Mouse (Mus musculus): Measurements from ENCODE around the gene Gcc2.
A peak's percentile ranks its signal among the peaks of the same experiment; 100 is the strongest.
"Not testable (repeated sequence)": the region's sequence is repeated elsewhere in the genome, so short reads cannot be mapped to it uniquely, and the experiment has no call there.

The Gcc2 gene

DNA sequence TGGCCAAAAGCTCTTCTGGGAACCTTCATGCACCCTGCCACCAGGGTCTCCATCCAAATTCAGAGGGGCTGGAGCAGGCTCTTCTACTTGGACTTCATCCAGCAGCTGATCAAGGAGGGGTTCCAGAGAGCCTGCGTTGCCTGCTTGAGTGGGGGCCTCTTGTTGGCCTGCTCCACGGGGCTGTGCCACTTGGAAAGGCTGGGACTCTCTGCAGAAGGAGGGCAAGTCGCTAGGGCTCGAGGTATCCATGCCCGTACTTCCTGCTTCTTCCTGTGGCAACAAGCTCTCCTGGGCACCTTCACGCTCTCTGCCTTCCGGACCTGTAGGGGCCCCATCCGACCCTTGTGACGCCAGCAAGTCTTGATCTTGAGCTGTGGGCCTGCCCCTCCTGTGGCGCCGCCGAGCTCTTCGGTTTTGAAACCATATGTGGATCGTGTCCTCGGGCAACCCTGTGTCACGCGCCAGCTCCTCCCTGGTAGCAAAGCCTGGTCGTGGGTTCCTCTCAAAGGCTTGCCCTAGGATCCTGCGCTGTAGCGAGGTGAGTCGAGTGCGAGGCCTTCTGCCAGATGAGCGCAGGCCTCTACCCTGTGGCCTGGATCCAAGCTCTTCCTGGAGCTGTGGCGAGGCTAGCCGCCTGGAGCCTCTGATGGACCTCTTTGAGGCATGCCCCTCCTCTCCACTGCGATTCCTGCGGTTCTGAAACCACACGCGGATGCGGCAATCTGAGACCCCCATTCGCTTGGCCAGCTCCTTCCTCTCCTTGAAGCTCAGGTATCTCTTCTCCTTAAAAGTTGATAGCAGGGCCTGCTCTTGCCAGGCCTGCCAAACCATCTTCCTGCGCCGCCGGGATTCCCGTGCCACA, 23.3 kb upstream of the Gcc2 start:
- peak; percentile 56 to 62 for DNase-seq

GRCm38 (mm10) chr10:58232641-58232969, 22.7 kb upstream of the Gcc2 start, which contains the start of gene Duxf3:
Duxf3 (minus strand) TSS chr10:58232675.
- not testable (repeated sequence) for DNase-seq

- DNase-seq, result not testable (repeated sequence)
These were observed 22.1 kb upstream of the Gcc2 start for GRCm38 (mm10) chr10:58233054-58233739.

GRCm38 (mm10) chr10:58233740-58234121, 21.6 kb upstream of the Gcc2 start:
- not testable (repeated sequence) for DNase-seq

GRCm38 (mm10) chr10:58234985-58235384, 20.3 kb upstream of the Gcc2 start:
- not testable (repeated sequence) for DNase-seq

GRCm38 (mm10) chr10:58236613-58237012, 18.7 kb upstream of the Gcc2 start, which contains the start of gene Gm4981:
Gm4981 (minus strand) TSS chr10:58236701.
- no peak for DNase-seq

DNA sequence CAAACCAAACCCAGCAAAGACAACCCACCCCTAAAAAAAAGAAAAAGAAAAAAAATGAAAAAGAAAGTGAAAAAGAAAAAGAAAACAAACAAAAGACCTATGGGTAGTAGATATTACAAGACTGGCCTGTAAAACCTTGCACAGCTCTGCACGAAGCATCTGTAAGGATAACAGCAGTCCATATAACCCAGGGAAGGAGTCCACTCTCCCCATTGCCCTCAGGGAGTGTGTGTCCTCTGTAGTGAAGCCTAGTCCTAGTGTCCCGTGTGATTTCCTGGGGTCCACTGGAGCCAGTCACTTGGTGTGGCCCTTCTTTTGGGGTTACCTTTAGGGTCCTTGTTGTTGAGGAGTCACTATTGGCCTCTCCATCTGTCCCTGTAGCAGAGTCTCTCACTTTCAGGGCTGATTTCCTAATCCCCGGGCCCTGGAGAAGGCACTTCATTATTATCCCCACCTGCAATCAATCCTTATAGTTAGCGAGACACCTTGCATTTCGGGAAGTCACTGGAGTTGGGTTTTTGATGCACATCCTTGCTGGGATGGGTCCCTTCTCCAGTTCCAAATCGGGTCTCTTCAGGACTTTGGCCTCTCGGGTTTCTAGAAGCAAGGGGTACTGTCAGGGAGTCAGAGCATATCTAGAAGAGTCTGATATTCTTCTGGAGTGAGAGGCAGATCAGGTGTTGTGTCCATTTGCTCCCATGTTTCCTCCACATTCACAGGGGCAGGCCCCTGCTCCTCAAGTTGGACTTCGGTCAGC, 16.1 kb upstream of the Gcc2 start:
- peak; percentile 31 to 38 for DNase-seq

GRCm38 (mm10) chr10:58249535-58249934, 5.8 kb upstream of the Gcc2 start:
- no peak for DNase-seq

DNA sequence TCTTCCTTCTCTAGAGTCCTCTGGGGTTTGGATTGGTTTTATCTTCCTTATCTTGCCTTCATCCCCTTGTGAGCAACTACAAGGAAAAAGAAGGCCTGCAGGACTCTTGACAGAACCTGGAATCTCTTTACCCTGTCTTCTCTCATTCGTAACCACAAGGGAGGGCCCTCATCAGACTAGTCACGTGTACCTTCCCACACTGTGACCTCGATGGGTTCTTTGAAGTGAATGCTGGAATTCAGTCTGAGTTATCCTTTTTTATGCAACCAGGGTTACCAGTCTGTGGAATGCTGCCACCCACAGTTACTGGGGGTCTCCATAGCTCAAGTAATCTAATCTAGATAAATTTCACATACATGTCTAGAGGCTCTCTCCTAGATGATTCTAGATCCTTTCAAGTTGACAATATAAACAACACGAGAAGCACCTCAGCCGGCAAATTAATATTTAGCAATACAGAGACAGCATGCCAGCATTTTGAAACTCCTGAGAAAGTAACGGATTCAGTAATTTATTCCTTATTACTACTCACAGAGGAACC, 592 bp upstream of the Gcc2 start:
- DNase-seq, result peak in 1 of 2 experiments; percentile 17

GRCm38 (mm10) chr10:58255954-58256353, 657 bp downstream of the Gcc2 start:
- no peak for DNase-seq

GRCm38 (mm10) chr10:58258466-58258865, 3.2 kb downstream of the Gcc2 start:
- DNase-seq, result no peak

DNA sequence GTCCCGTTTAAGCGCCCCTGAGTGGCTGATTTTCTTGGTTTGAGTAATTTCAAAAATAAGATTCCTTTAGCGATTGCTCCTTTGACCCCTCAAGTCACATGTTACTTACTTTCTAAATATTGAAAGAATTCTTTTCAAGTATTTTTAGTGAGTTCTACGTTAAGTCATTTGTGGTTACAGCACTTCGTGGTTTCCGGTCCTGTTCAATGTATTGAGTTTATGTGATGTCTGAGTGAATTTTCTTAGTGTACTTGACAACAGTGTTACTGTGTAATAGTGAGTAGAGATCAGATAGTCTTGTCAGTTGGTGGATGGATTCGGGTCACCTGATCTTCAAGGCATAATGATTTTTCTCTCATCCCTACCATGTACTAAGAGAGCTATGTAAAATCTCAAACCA, 26.9 kb downstream of the Gcc2 start:
- DNase-seq, result no peak

GRCm38 (mm10) chr10:58290742-58291141, 35.4 kb downstream of the Gcc2 start:
- no peak for DNase-seq

- DNase-seq, result no peak
These were observed 38.9 kb downstream of the Gcc2 start for GRCm38 (mm10) chr10:58294246-58294645.

GRCm38 (mm10) chr10:58295605-58296004, 40.3 kb downstream of the Gcc2 start:
- DNase-seq, result no peak

- no peak for DNase-seq
These were observed 49.7 kb downstream of the Gcc2 start for GRCm38 (mm10) chr10:58304996-58305395.

DNA sequence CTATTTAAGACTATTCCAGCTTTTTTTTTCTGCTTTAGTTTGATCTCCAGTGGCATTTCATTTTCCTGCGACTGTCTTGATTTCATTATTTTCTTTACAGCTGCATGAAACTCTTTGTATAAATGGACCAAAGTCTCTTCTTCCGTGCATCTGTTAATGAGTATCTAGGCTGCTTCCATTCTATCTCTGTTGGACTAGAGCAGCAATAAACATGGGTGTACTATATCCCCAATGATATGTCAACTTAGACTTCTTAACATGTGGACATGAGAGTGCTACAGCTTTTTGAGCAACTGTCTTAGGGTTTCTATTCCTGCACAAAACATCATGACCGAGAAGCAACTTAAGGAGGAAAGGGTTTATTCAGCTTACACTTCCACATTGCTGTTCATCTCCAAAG, 51.6 kb downstream of the Gcc2 start:
- no peak for DNase-seq

DNA sequence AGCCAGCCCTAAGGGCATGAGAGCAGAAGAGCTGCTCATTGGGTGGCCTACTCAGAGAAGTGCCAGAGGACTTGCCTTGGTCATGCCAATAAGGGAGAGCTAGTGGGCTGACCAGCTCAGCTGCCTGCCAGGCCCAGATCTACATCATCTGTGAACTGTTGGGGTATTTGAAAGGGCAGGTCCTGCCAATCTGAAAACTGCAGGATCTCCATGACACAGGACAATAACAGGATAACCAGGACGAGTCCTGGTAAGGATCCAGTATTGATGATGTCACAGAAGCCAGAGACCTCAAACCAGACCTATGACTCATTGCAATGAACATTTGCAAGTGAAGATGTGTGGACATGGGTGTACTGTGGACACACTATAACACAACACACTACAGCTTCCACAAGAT, 55.5 kb downstream of the Gcc2 start:
- no peak for DNase-seq

DNA sequence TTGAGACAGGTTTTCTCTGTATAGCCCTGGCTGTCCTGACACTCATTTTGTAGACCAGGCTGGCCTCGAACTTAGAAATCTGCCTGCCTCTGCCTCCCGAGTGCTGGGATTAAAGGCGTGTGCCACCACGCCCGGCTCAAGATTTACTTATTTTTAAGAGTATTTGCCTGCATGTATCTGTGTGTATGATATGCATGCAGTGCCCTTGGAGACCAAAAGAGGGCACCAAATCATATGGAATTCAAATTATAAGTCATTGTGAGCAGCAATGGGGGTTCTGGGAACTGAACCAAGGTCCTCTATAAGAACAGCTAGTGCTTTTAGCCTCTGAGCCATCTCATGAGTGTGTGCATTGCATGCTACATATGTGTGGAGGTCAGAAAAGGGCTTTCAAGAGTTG, 57.6 kb downstream of the Gcc2 start:
- no peak for DNase-seq

DNA sequence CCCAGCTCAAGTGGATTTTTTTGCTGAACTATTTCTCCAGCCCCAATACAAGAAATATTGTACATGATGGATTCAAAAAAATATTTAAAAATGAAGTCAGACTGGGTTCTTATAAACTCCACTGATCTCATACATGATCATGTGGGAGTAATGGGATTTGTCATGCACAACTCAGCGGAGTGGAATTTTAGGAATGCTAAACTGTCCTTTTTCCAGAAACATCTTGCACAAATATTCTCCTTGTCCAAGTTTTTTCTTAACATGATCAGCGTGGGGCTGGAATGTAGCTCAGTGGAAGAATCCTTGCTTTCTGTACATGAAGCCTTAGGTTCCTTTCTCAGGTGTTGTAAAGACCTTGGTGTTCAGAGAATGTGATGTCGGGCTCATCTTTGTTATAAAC, 65.6 kb downstream of the Gcc2 start:
- no peak for DNase-seq

DNA sequence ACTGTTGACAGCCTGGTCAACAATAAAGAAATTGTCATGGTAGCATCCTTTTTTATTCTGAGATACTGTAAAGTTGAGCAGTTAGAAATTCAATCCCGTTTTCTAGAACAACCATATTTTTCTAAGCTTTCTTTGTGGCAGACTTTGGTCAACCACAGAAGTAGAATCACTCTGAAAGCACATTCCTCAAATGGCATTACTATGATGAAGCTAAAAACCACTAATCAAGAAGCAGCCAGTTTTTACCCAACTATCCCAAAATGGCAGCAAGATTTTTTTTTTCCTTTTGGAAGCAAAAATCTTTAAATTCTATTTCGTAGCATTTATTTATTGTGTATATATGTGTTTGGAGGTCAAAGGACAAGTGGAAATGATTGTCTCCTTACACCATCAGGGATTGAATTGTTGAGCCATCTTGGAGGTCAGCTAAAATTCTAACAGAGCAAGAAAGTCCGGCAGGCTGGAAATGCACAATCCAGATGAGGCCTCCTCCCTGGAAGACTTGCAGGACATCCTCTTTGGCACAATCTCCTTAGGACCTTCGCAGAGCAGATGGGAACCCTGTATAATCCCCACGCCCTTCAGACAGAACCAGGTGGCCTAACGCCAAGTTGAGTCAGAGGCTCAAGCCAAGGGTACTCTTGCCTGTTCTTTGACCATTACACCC, 67.2 kb downstream of the Gcc2 start:
- no peak for DNase-seq
